Mouse (Mus musculus) thymus, adult 2 months (tissue): ENCODE data around the gene Gm20388.

Experiments used
- CTCF ChIP-seq: fragments of 200-500 bp; IDR thresholded peaks from 2 replicates; pipeline ENCODE4 v1.5.1; 2012; ENCODE audit warnings: mild to moderate bottlenecking, control low read depth, low read length, moderate library complexity, borderline replicate concordance; ENCODE audit not compliant: control insufficient read depth, poor library complexity, insufficient read depth; ENCODE audit errors: extremely low read depth
- POLR2A ChIP-seq: fragments of 200-500 bp; IDR thresholded peaks from 2 replicates; pipeline ENCODE4 v1.6.1; 2012; ENCODE audit warnings: mild to moderate bottlenecking, low read length, control low read depth, moderate library complexity; ENCODE audit not compliant: control insufficient read depth, poor library complexity, insufficient read depth; ENCODE audit errors: extremely low read depth

DNA sequence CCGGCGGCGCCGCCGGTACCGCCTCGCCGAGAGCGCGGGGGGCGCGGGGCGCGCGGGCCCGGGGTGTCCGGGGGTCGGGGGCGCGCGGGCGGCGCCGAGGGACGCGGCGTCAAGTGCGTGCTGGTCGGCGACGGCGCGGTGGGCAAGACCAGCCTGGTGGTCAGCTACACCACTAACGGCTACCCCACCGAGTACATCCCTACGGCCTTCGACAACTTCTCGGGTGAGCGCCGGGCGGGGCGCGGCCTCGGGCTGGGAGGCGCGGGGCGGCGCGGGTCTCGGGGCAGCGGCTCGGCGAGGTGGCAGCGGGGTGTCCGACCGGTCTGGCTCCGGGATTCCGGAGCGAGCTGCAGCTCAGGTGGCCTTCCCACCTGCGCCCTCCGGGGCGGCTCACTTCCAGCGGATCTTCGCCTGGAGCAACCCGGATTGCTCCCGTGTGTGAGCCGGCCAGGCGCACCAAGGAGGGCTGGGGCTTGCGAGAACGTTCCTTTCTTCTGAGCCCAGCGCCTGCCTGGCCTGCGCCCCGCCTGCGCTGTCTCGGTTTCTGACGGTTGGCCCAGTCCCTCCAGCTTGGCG, 3743.4 kb downstream of the Gm20388 start:
- TF ChIP-seq POLR2A, result no peak
- no peak for TF ChIP-seq CTCF
